Mouse (Mus musculus) heart, embryonic 10.5 days (tissue): ENCODE data around the gene Pigt. TPM values are rescaled to one million over a fixed set of nuclear protein-coding genes. Genes with fewer than 3 reads are reported as not detected.

Experiments
- DNase-seq: peaks from one replicate; pipeline ENCODE4 v3.0.0-alpha.2; 2017; ENCODE audit warnings: low spot score
- H3K27ac ChIP-seq: fragments of 300-500 bp; sonication (generic); 2 replicates; pipeline ENCODE4 v1.5.1; 2016; ENCODE audit warnings: mild to moderate bottlenecking
- H3K27me3 ChIP-seq: fragments of 300-500 bp; sonication (generic); 2 replicates; pipeline ENCODE4 v1.6.1; 2016; ENCODE audit warnings: mild to moderate bottlenecking; ENCODE audit not compliant: poor library complexity, insufficient read depth, severe bottlenecking
- H3K36me3 ChIP-seq: fragments of 300-500 bp; sonication (generic); 2 replicates; pipeline ENCODE4 v1.6.1; 2016; ENCODE audit warnings: mild to moderate bottlenecking, moderate library complexity
- H3K4me1 ChIP-seq: fragments of 300-500 bp; sonication (generic); 2 replicates; pipeline ENCODE4 v1.6.1; 2016; ENCODE audit warnings: mild to moderate bottlenecking
- H3K4me3 ChIP-seq: fragments of 300-500 bp; sonication (generic); 2 replicates; pipeline ENCODE4 v1.5.1; 2016; ENCODE audit warnings: mild to moderate bottlenecking, moderate library complexity
- H3K9me3 ChIP-seq: fragments of 300-500 bp; sonication (generic); 2 replicates; pipeline ENCODE4 v1.6.1; 2016; ENCODE audit warnings: mild to moderate bottlenecking, moderate library complexity
- WGBS: fragments of 180-500 bp; shearing (Covaris S2); methylation state at CpG from one replicate; pipeline ENCODE4 v1.1.7; 2016; 5-methylcytosine and 5-hydroxymethylcytosine counted together
- polyA plus RNA-seq: library from polyadenylated mRNA; unstranded; fragments of >200 nt; fragmentation: Nextera tagmentation; extraction: Ambion mirVana; gene quantifications from 2 replicates; pipeline ENCODE4 v1.2.1, GENCODE M21; 2016

Gene Pigt
- 51.0 and 59.1 TPM in 2 replicates for polyA plus RNA-seq

DNA sequence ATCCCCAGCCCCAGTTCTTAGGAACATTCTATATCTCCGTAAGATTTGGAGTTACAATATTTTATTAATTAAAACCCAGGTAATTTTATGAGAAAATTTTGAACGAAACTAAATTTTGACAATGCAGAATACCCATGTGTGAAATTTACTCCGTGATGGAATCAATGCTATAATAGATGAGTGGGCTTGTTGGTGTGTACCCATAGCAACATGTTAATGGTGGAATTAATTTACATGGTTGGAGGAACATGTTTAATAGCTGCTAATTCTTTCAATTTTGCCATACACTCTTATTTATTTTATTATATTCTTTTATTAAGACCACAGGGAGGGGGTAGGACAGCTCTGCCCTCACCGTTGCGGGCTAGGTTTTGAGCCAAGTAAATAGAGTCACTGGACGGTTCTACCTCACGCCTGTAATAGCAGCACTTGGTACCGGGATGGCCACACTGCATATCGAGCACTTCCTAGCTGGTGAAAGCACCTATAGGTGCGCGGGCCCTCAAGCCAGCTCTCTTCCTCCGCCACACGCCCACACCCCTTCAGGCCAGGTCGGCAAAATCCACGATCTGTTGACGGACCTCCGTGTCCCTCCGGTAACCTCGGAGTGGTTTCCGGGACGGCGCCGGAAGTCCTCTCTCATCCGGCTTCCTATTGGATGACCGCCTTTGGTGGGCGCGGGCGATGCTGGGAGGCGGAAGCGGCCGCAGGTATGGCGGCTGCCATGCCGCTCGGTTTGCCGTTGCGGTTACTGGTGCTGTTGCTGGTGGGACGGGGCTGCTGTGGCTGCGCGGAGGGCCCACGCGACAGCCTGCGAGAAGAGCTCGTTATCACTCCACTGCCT lies at the start of gene Pigt:
TSS of gene Pigt (plus strand) at position 674 of the 844 bp plus-strand sequence.
- Histone ChIP-seq H3K27me3 (no peaks in the 10 kb centered on the region), H3K27ac (peak within 1 kb of the TSS; percentile 85), H3K4me1 (peaks cover 27% of the 10 kb centered on the region), H3K36me3 (peaks cover 27% of the 10 kb centered on the region), H3K4me3 (peak within 1 kb of the TSS; percentile 95), H3K9me3 (no peaks in the 10 kb centered on the region)
- 4% methylated on average over 43 of the region's 43 CpGs for WGBS
- DNase-seq: peak; percentile 95

DNA sequence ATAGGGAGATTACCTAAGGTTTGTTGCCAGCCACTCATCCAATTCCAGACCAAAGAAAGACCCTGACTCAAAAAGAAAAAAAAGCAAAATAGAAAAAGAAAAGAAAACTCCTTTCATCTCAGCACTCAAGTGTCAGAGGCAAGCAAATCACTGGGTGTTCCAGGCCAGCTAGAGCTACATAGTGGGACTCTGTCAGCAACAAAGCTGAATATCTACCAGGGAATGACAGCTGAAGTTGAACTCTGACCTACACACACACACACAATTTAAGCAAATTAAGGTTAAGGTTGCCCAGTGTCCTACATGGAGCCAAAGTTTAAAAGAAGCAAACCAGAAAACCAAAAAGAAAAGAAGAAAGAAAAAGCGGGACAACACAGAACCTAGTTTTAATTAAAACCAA lies 49.2 kb upstream of the Pigt start:
- Histone ChIP-seq H3K27ac (no peak overlapping the region), H3K36me3 (no peaks in the 10 kb centered on the region), H3K4me3 (no peak overlapping the region), H3K4me1 (peaks cover 35% of the 10 kb centered on the region), H3K9me3 (no peaks in the 10 kb centered on the region), H3K27me3 (no peaks in the 10 kb centered on the region)
- no peak for DNase-seq
- 84% methylated on average over 1 of the region's 1 CpGs for WGBS

DNA sequence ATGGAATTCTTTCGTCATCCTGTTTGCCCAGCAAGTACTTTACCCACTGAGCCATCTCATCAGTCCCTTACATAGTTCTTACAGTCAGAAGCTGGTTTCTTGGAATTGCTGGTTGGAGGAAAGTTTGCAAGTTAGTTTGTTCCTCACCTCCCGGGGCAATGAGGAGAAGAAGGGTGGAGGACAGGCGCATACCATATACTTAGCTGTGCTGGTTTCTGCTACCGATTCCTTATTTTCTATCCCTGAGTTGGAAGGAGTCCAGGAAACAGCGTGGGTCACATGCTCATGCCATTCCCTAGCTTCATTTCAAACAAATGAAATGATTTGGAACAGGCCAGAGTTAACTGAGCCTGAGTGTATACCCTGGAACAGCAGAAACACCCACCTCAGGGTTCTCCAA lies 48.4 kb upstream of the Pigt start:
- no peak for DNase-seq
- Histone ChIP-seq H3K36me3 (no peaks in the 10 kb centered on the region), H3K4me3 (no peak overlapping the region), H3K27me3 (no peaks in the 10 kb centered on the region), H3K9me3 (no peaks in the 10 kb centered on the region), H3K4me1 (peaks cover 32% of the 10 kb centered on the region), H3K27ac (0 out of 2 replicates have a peak overlapping the region, but pooled peaks have one; percentile 52)
- 73% methylated on average over 5 of the region's 5 CpGs for WGBS

DNA sequence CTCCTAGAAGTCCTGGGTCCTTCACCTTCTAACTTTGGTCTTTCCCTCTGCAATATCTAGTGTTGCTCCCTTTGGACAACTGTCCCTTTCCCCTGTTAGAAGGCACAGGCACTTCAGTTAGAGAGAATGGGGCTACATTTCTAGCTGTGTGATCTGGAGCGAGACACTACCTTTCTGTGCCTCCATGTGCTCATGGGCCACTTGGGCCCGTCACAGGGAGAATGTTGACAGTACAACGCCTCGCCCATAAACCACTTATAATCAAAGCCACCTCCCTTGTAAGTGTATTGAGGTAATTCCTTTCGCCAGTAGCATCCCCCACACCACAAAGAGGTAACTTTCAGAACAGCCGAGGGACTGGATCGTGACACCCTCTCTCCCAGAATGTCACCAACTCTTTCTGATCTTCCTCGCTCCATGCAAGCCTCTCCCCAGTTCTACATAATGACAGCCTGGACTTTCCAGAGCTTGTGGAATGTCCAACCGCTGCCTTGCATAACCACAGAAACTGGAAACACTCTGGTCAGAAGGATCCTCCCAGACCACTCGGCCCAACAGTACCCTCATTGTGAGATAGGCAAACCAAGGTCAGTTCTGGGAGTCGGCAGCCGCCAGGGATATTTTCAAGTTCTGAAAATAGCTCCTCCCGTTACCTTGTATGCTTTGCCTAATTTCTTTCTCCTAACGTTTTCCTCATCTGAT lies 47.8 kb upstream of the Pigt start:
- Histone ChIP-seq H3K4me1 (peaks cover 35% of the 10 kb centered on the region), H3K36me3 (no peaks in the 10 kb centered on the region), H3K9me3 (no peaks in the 10 kb centered on the region), H3K27ac (0 out of 2 replicates have a peak overlapping the region, but pooled peaks have one; percentile 52), H3K4me3 (no peak overlapping the region; the same call in 1 of the 2 replicates), H3K27me3 (no peaks in the 10 kb centered on the region)
- 63% methylated on average over 14 of the region's 14 CpGs for WGBS
- DNase-seq: no peak

DNA sequence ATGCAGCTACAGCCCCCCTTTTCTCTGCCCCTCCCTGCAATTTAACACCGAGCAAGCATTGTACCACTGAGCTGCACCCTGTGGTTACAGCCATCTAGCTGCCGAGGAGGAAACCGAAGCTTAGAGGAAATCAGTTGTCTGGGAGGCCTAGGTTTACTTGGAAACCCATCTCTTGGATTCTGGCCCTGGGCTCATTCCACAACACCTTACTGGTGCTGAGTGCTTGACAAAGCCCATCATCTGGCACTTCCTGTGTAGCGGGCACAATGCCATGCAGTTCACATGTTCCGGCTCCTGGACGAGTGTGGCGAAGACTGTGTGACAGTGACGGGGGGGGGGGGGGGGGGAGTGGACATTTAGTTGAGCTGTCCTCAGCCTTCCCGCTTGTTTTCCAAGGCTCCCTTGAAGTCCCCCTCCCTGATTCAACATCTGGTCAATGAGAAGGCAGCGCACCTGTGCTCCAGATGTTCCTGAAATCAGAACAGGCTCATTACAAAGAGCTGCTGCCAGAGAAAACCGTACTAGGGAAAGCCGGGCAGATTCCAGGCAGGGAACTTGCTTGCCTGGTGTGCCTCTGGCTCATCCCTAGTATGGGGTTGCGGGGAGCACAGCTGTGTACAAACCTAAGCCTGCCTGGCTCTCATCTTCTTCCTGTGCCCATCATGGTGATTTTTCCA lies 45.2 kb upstream of the Pigt start:
- 42% methylated on average over 13 of the region's 13 CpGs for WGBS
- Histone ChIP-seq H3K36me3 (no peaks in the 10 kb centered on the region), H3K27ac (peak overlapping the region; percentile 10; the same call in 1 of the 2 replicates), H3K9me3 (no peaks in the 10 kb centered on the region), H3K27me3 (no peaks in the 10 kb centered on the region), H3K4me1 (peaks cover 61% of the 10 kb centered on the region), H3K4me3 (peak overlapping the region; percentile 1; the same call in 1 of the 2 replicates)
- no peak for DNase-seq

- WGBS: 54% methylated on average over 14 of the region's 14 CpGs
- no peaks in the 10 kb centered on the region for H3K9me3 ChIP-seq
- no peak overlapping the region for H3K4me3 ChIP-seq
- H3K27me3 ChIP-seq: no peaks in the 10 kb centered on the region
- DNase-seq: no peak
- peak overlapping the region; percentile 56; the same call in 1 of the 2 replicates for H3K27ac ChIP-seq
- H3K36me3 ChIP-seq: no peaks in the 10 kb centered on the region
- peaks cover 63% of the 10 kb centered on the region for H3K4me1 ChIP-seq
Observed at GRCm38 (mm10) chr2:164453047-164453757, 44.1 kb upstream of the Pigt start.

DNA sequence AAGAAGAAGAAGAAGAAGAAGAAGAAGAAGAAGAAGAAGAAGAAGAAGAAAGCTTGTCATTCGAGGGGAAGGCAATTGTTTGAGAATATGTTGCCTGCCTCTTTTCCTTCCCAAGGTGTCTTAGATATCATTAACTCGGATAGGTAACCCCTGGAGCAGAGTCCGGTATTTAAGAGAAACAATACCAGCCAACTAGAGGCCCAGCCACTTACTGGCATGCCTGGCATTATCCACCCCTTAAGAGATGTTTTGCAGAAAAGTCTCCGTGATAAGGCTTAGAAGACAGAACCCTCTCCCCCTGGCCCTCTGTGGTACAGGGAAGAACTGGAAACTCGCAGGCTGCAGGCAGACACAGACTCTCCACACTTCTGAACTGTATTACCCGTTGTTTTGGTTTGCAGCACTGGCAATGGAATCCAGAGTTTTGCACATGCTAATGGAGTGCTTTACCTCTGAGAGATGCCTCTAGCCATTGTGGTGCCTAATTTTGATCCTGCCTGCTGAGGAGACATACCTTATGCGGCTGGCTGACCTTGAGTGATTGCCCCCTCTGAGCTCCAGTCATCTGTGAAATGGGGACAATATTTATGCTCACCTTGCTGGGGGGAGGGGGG lies 43.3 kb upstream of the Pigt start:
- Histone ChIP-seq H3K36me3 (no peaks in the 10 kb centered on the region), H3K4me3 (no peak overlapping the region), H3K27ac (no peak overlapping the region), H3K27me3 (no peaks in the 10 kb centered on the region), H3K9me3 (no peaks in the 10 kb centered on the region), H3K4me1 (peaks cover 60% of the 10 kb centered on the region)
- 61% methylated on average over 7 of the region's 7 CpGs for WGBS
- DNase-seq: no peak

DNA sequence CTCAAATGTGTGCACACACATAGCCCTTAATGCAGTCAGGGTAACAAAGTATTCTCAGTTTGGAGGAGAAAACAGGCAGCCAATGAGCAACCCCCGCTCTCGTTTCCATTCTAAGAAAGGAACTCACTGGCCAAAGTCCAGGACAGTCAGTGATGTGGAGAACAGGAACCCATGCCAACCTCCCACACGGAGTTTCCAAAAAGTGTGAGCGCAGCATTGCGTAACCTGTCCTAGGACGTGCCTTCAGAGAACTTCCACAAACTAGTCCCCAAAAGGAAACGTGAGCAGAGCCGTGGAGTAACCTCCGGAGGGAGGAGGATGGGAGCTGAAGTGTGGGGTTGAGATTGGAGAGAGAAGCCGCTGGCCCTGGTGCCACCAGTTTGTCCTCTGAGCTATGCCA lies 42.5 kb upstream of the Pigt start:
- H3K27ac ChIP-seq: no peak overlapping the region; the same call in 1 of the 2 replicates
- 63% methylated on average over 10 of the region's 10 CpGs for WGBS

DNA sequence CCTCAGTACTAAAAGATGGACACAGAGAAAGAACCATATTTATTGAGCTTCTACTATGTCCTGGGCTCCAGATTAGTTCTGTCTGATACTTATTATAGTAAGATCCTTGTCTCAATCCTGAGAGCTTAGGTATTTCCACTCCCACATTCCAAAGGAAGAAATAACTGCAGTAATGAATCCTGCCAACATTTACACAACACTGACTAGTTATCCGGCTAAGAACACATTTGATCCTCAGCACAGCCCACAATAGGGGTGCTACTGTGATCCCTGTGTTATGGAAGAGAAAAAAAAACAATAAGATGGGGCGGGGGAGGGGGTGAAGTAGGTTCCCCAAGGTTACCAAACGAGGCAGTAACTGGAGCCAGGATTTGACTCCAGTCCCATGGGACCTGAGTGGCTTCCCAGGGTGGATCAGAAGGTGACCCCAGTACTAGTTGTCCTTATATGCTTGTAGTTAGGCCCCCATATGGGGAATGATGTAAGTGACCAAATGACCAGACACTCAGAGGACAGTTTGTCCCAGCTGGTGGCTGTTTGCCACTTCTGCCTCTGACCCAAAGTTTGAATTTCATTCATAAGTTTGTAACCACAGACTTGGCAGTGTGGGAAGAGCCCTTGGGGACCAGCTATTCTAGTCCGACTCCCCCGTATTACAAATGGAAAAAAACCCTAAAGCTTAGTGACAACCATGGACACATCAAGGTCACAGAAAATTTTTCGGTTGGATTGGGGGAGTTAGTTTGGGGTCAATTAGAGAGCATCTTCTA lies 41.7 kb upstream of the Pigt start:
- DNase-seq: no peak
- H3K9me3 ChIP-seq: no peaks in the 10 kb centered on the region
- H3K27ac ChIP-seq: no peak overlapping the region
- 69% methylated on average over 6 of the region's 6 CpGs for WGBS
- peaks cover 50% of the 10 kb centered on the region for H3K4me1 ChIP-seq
- H3K36me3 ChIP-seq: no peaks in the 10 kb centered on the region
- H3K4me3 ChIP-seq: no peak overlapping the region
- H3K27me3 ChIP-seq: no peaks in the 10 kb centered on the region

More for the DNA sequence above, 42.5 kb upstream of the Pigt start:
- Histone ChIP-seq H3K9me3 (no peaks in the 10 kb centered on the region), H3K36me3 (no peaks in the 10 kb centered on the region), H3K27me3 (no peaks in the 10 kb centered on the region), H3K4me1 (peaks cover 51% of the 10 kb centered on the region), H3K4me3 (no peak overlapping the region)
- no peak for DNase-seq

GRCm38 (mm10) chr2:164456413-164456812 lies 40.9 kb upstream of the Pigt start:
- H3K4me3 ChIP-seq: no peak overlapping the region
- peaks cover 49% of the 10 kb centered on the region for H3K4me1 ChIP-seq
- H3K9me3 ChIP-seq: no peaks in the 10 kb centered on the region
- no peaks in the 10 kb centered on the region for H3K27me3 ChIP-seq
- H3K36me3 ChIP-seq: no peaks in the 10 kb centered on the region
- peak overlapping the region; percentile 75 for H3K27ac ChIP-seq
- WGBS: 94% methylated on average over 1 of the region's 1 CpGs
- DNase-seq: no peak

GRCm38 (mm10) chr2:164456864-164457300 lies 40.4 kb upstream of the Pigt start, which contains the start of gene Sys1:
Gene Sys1 (plus strand): TSS chr2:164456964.
- DNase-seq: no peak
- H3K27ac ChIP-seq: peak within 1 kb of the TSS; percentile 75
- peaks cover 48% of the 10 kb centered on the region for H3K4me1 ChIP-seq
- peak within 1 kb of the TSS; percentile 34; the same call in 1 of the 2 replicates for H3K4me3 ChIP-seq
- no peaks in the 10 kb centered on the region for H3K27me3 ChIP-seq
- no peaks in the 10 kb centered on the region for H3K36me3 ChIP-seq
- no peaks in the 10 kb centered on the region for H3K9me3 ChIP-seq
- WGBS: under 1% methylated on average over 7 of the region's 7 CpGs
